Mouse (Mus musculus): ENCODE measurements around the gene Phldb2. TPM values are rescaled to one million over a fixed set of nuclear protein-coding genes. Genes with fewer than 3 reads are reported as not detected.
A peak's percentile ranks its signal among the peaks of the same experiment; 100 is the strongest.

Gene Phldb2
- polyA plus RNA-seq, 1 experiment = 4.7 TPM

GRCm38 (mm10) chr16:45798591-45798990 is 154.8 kb downstream of the Phldb2 start:
- TF ChIP-seq CTCF (IDR thresholded peaks at IDR 0.05; ENCODE audit: borderline replicate concordance, insufficient read depth, low read depth, low read length) (no peak), POLR2A (IDR thresholded peaks at IDR 0.05; ENCODE audit: borderline replicate concordance, insufficient read depth, low read length) (no peak)
- Histone ChIP-seq H3K4me1 (ENCODE audit: control insufficient read depth, insufficient read depth, low read length) (no peaks in the 10 kb centered on the region), H3K4me3 (replicated peaks; ENCODE audit: insufficient read depth, low read depth, low read length) (no peak overlapping the region), H3K27ac (ENCODE audit: insufficient read depth, low read length) (no peak overlapping the region), H3K27me3 (ENCODE audit: control insufficient read depth, insufficient read depth, low read length) (no peaks in the 10 kb centered on the region)
- whole genome bisulfite sequencing = 90% methylated on average over 2 of the region's 2 CpGs
- no peak for DNase-seq

DNA sequence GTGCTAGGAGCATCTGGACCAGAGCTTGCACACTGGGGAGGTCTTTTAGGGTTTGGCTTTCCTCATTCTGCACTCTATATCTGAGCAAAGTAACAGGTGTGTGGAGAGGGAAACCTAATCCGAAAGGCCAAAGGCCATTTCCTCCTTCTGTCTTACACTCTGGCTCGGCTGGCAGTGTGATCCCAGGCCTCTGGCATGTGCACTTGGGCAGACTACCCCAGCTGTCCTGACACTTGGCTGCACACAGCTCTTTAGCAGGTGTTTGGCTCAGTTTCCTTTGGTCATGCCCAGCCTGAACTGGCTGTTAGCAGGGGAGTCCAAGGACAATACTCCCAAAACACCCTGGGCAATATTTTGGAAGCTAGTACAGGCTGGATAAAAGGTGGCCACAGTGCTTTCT is 156.6 kb downstream of the Phldb2 start:
- DNase-seq = no peak
- no peak overlapping the region for H3K27ac ChIP-seq (ENCODE audit: insufficient read depth, low read length)
- 13% methylated on average over 2 of the region's 2 CpGs for WGBS
- no peaks in the 10 kb centered on the region for H3K4me1 ChIP-seq (ENCODE audit: control insufficient read depth, insufficient read depth, low read length)
- no peak overlapping the region for H3K4me3 ChIP-seq (replicated peaks; ENCODE audit: insufficient read depth, low read depth, low read length)
- no peaks in the 10 kb centered on the region for H3K27me3 ChIP-seq (ENCODE audit: control insufficient read depth, insufficient read depth, low read length)
- TF ChIP-seq POLR2A (IDR thresholded peaks at IDR 0.05; ENCODE audit: borderline replicate concordance, insufficient read depth, low read length) (no peak), CTCF (IDR thresholded peaks at IDR 0.05; ENCODE audit: borderline replicate concordance, insufficient read depth, low read depth, low read length) (no peak)

- Histone ChIP-seq H3K27me3 (ENCODE audit: control insufficient read depth, insufficient read depth, low read length) (no peaks in the 10 kb centered on the region), H3K4me3 (replicated peaks; ENCODE audit: insufficient read depth, low read depth, low read length) (no peak overlapping the region), H3K27ac (ENCODE audit: insufficient read depth, low read length) (no peak overlapping the region), H3K4me1 (ENCODE audit: control insufficient read depth, insufficient read depth, low read length) (no peaks in the 10 kb centered on the region)
- no peak for DNase-seq
- TF ChIP-seq CTCF (IDR thresholded peaks at IDR 0.05; ENCODE audit: borderline replicate concordance, insufficient read depth, low read depth, low read length) (no peak), POLR2A (IDR thresholded peaks at IDR 0.05; ENCODE audit: borderline replicate concordance, insufficient read depth, low read length) (no peak)
- WGBS = 91% methylated on average over 5 of the region's 5 CpGs
Observed at GRCm38 (mm10) chr16:45795188-45795693, 158.2 kb downstream of the Phldb2 start.

DNA sequence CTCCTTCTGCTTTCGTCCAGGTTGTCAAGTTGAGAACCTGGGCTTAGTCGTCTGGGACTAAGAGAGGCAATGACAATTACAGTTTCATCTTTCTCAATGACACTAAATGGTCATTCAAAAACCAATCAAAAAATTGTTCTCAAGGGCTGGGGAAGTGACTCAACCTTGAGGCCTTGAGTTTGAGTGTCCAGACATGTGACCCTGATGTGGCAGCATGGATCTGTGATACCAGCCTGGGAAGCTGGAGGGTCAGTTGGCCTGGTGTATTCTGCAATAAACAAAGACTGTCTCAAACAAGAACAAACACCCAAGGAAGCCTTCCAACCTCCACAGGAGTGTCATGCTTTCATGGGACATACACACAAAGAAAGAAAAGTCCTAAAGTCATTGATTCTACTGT is 160.6 kb downstream of the Phldb2 start:
- WGBS = 97% methylated on average over 2 of the region's 2 CpGs
- no peak for DNase-seq

GRCm38 (mm10) chr16:45791286-45791685 is 162.1 kb downstream of the Phldb2 start:
- Histone ChIP-seq H3K4me1 (ENCODE audit: control insufficient read depth, insufficient read depth, low read length) (no peaks in the 10 kb centered on the region), H3K27me3 (ENCODE audit: control insufficient read depth, insufficient read depth, low read length) (no peaks in the 10 kb centered on the region), H3K4me3 (replicated peaks; ENCODE audit: insufficient read depth, low read depth, low read length) (no peak overlapping the region), H3K27ac (ENCODE audit: insufficient read depth, low read length) (no peak overlapping the region)
- WGBS = 55% methylated on average over 5 of the region's 5 CpGs
- TF ChIP-seq POLR2A (IDR thresholded peaks at IDR 0.05; ENCODE audit: borderline replicate concordance, insufficient read depth, low read length) (no peak), CTCF (IDR thresholded peaks at IDR 0.05; ENCODE audit: borderline replicate concordance, insufficient read depth, low read depth, low read length) (no peak)
- peak; percentile 36 to 37 for DNase-seq

More for the DNA sequence above, 160.6 kb downstream of the Phldb2 start:
- Histone ChIP-seq H3K27me3 (ENCODE audit: control insufficient read depth, insufficient read depth, low read length) (no peaks in the 10 kb centered on the region), H3K4me1 (ENCODE audit: control insufficient read depth, insufficient read depth, low read length) (no peaks in the 10 kb centered on the region), H3K27ac (ENCODE audit: insufficient read depth, low read length) (no peak overlapping the region), H3K4me3 (replicated peaks; ENCODE audit: insufficient read depth, low read depth, low read length) (no peak overlapping the region)
- TF ChIP-seq CTCF (IDR thresholded peaks at IDR 0.05; ENCODE audit: borderline replicate concordance, insufficient read depth, low read depth, low read length) = no peak
- no peak for TF ChIP-seq POLR2A (IDR thresholded peaks at IDR 0.05; ENCODE audit: borderline replicate concordance, insufficient read depth, low read length)

DNA sequence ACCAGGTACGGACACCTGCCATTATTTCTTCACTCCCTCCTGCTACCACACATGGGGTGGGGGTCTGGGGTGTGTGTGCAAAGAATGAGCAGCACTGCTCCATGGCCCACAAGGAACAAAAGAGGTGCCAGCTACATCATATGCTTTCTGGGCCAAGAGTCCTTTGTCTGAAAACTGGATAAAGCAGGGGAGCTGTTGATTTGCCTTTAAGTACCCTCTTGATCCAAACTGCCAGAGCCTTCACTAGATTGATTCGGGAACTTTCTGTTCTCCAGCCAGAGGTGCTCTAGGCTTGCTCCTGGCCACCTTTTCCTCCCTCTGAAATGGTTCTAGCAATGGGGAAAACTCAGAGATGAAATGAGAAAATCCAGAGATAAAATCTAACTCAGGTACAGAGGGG is 164.1 kb downstream of the Phldb2 start:
- TF ChIP-seq POLR2A (IDR thresholded peaks at IDR 0.05; ENCODE audit: borderline replicate concordance, insufficient read depth, low read length) (no peak), CTCF (IDR thresholded peaks at IDR 0.05; ENCODE audit: borderline replicate concordance, insufficient read depth, low read depth, low read length) (no peak)
- WGBS = 89% methylated on average over 2 of the region's 2 CpGs
- Histone ChIP-seq H3K27ac (ENCODE audit: insufficient read depth, low read length) (no peak overlapping the region), H3K4me1 (ENCODE audit: control insufficient read depth, insufficient read depth, low read length) (no peaks in the 10 kb centered on the region), H3K4me3 (replicated peaks; ENCODE audit: insufficient read depth, low read depth, low read length) (no peak overlapping the region), H3K27me3 (ENCODE audit: control insufficient read depth, insufficient read depth, low read length) (no peaks in the 10 kb centered on the region)
- no peak for DNase-seq

DNA sequence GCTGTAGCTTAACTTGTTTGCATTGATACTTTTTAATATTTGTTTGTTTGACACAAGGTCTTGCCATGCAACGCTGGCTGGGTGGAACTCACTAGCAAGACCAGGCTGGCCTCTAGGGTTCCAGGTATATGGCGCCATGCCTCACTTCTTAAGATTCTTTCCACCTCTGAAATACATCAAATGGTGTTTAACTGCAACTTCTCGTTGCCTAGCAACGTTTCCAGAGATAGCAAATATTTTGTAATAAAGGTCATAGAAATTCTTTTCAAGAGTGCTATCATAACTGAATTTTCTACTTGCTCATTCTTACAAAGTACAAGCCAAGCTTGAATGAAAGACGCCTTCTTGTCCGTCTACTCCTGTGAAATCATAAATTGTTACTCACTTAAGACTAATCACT is 165.7 kb downstream of the Phldb2 start:
- DNase-seq = no peak
- no peak overlapping the region for H3K27ac ChIP-seq (ENCODE audit: insufficient read depth, low read length)
- no peak overlapping the region for H3K4me3 ChIP-seq (replicated peaks; ENCODE audit: insufficient read depth, low read depth, low read length)
- 94% methylated on average over 6 of the region's 6 CpGs for WGBS
- H3K4me1 ChIP-seq (ENCODE audit: control insufficient read depth, insufficient read depth, low read length) = no peaks in the 10 kb centered on the region
- H3K27me3 ChIP-seq (ENCODE audit: control insufficient read depth, insufficient read depth, low read length) = no peaks in the 10 kb centered on the region
- TF ChIP-seq CTCF (IDR thresholded peaks at IDR 0.05; ENCODE audit: borderline replicate concordance, insufficient read depth, low read depth, low read length) = no peak
- TF ChIP-seq POLR2A (IDR thresholded peaks at IDR 0.05; ENCODE audit: borderline replicate concordance, insufficient read depth, low read length) = no peak

- H3K4me3 ChIP-seq (replicated peaks; ENCODE audit: insufficient read depth, low read depth, low read length) = no peak overlapping the region
- DNase-seq = peak in 1 of 2 experiments; percentile 33
- H3K27ac ChIP-seq (ENCODE audit: insufficient read depth, low read length) = no peak overlapping the region
- no peaks in the 10 kb centered on the region for H3K27me3 ChIP-seq (ENCODE audit: control insufficient read depth, insufficient read depth, low read length)
- H3K4me1 ChIP-seq (ENCODE audit: control insufficient read depth, insufficient read depth, low read length) = no peaks in the 10 kb centered on the region
- TF ChIP-seq CTCF (IDR thresholded peaks at IDR 0.05; ENCODE audit: borderline replicate concordance, insufficient read depth, low read depth, low read length) (peak; percentile 38; the same call in 1 of the 2 replicates), POLR2A (IDR thresholded peaks at IDR 0.05; ENCODE audit: borderline replicate concordance, insufficient read depth, low read length) (no peak)
- 33% methylated on average over 8 of the region's 8 CpGs for WGBS
Observed at GRCm38 (mm10) chr16:45786639-45787038, 166.8 kb downstream of the Phldb2 start.

Data from cerebellum, adult 2 months (tissue).